8 mouse cellular contexts compared by ENCODE assay signal in genomic region chrX:8143750-8144149, GRCm38 (mm10). TPM values are rescaled to one million over a fixed set of nuclear protein-coding genes. Genes with fewer than 3 reads are reported as not detected.
A peak's percentile ranks its signal among the peaks of the same experiment; 100 is the strongest.
DNase-seq lines count a peak whose midpoint lies in the region; ATAC-seq and TF ChIP-seq lines count a peak whose summit lies in the region.

No protein-coding gene starts in this region.

- WGBS in neural tube, embryonic 11.5 days: 74% methylated on average over 7 of the region's 7 CpGs
- 57% methylated on average over 6 of the region's 7 CpGs for WGBS in embryonic facial prominence, embryonic 14.5 days
- WGBS in intestine, postnatal 0 days: 50% methylated on average over 7 of the region's 7 CpGs
- WGBS in midbrain, postnatal 0 days: 66% methylated on average over 7 of the region's 7 CpGs

- H3K27me3 ChIP-seq in neural tube, embryonic 11.5 days (ENCODE audit: control insufficient read depth, insufficient read depth, low read length): no peaks in the 10 kb centered on the region
- no peaks in the 10 kb centered on the region for H3K27me3 ChIP-seq in embryonic facial prominence, embryonic 14.5 days (replicated peaks; ENCODE audit: control insufficient read depth, insufficient read depth, low read length)
- H3K27me3 ChIP-seq in intestine, postnatal 0 days (replicated peaks; ENCODE audit: control insufficient read depth, insufficient read depth, low read length): no peaks in the 10 kb centered on the region
- H3K27me3 ChIP-seq in midbrain, postnatal 0 days (ENCODE audit: insufficient read depth, low read length): no peaks in the 10 kb centered on the region

- peaks cover 6% of the 10 kb centered on the region for H3K4me1 ChIP-seq in neural tube, embryonic 11.5 days (ENCODE audit: control insufficient read depth, insufficient read depth, low read length)
- H3K4me1 ChIP-seq in embryonic facial prominence, embryonic 14.5 days (ENCODE audit: control insufficient read depth, insufficient read depth, low read length): peaks cover 5% of the 10 kb centered on the region; the same call in 1 of the 2 replicates
- H3K4me1 ChIP-seq in intestine, postnatal 0 days (replicated peaks; ENCODE audit: control insufficient read depth, insufficient read depth, low read length): no peaks in the 10 kb centered on the region
- H3K4me1 ChIP-seq in midbrain, postnatal 0 days (ENCODE audit: insufficient read depth, low read length): peaks cover 4% of the 10 kb centered on the region; the same call in 1 of the 2 replicates

- DNase-seq in neural tube, embryonic 11.5 days (ENCODE audit: low spot score): no peak
- no peak for DNase-seq in neural tube, embryonic 10.5 days (ENCODE audit: extremely low spot score, low spot score)
- no peak for DNase-seq in embryonic facial prominence, embryonic 14.5 days (ENCODE audit: low spot score)
- no peak for DNase-seq in midbrain, postnatal 0 days (ENCODE audit: low spot score)
- no peak for DNase-seq in left cerebral cortex, postnatal 14 days (ENCODE audit: low spot score in 2 of 2)
- DNase-seq in right cerebral cortex, adult 18-20 months: no peak
- DNase-seq in lung, postnatal 10 days: no peak

- no peaks in the 10 kb centered on the region for H3K9me3 ChIP-seq in neural tube, embryonic 11.5 days (ENCODE audit: control insufficient read depth, low read length)
- no peaks in the 10 kb centered on the region for H3K9me3 ChIP-seq in embryonic facial prominence, embryonic 14.5 days (ENCODE audit: control insufficient read depth, low read length)
- H3K9me3 ChIP-seq in intestine, postnatal 0 days (ENCODE audit: control insufficient read depth): no peaks in the 10 kb centered on the region
- no peaks in the 10 kb centered on the region for H3K9me3 ChIP-seq in midbrain, postnatal 0 days (ENCODE audit: low read length)

- peak overlapping the region; percentile 58 for H3K4me3 ChIP-seq in neural tube, embryonic 11.5 days (ENCODE audit: low read depth, low read length)
- peak overlapping the region; percentile 63 for H3K4me3 ChIP-seq in embryonic facial prominence, embryonic 14.5 days (ENCODE audit: low read depth, low read length)
- no peak overlapping the region for H3K4me3 ChIP-seq in intestine, postnatal 0 days (ENCODE audit: low read depth, low read length)
- no peak overlapping the region; the same call in 1 of the 2 replicates for H3K4me3 ChIP-seq in midbrain, postnatal 0 days (ENCODE audit: low read depth, low read length)

- peaks cover 6% of the 10 kb centered on the region; the same call in 1 of the 2 replicates for H3K36me3 ChIP-seq in neural tube, embryonic 11.5 days (ENCODE audit: control insufficient read depth, insufficient read depth, low read length)
- peaks cover 42% of the 10 kb centered on the region for H3K36me3 ChIP-seq in embryonic facial prominence, embryonic 14.5 days (ENCODE audit: control insufficient read depth, insufficient read depth, low read length)
- peaks cover 16% of the 10 kb centered on the region for H3K36me3 ChIP-seq in intestine, postnatal 0 days (ENCODE audit: control insufficient read depth, insufficient read depth)
- 0 out of 2 replicates have a peak, but pooled peaks cover 6% of the 10 kb centered on the region for H3K36me3 ChIP-seq in midbrain, postnatal 0 days (ENCODE audit: insufficient read depth, low read length)

- H3K27ac ChIP-seq in neural tube, embryonic 11.5 days (ENCODE audit: low read depth, low read length): no peak overlapping the region
- no peak overlapping the region for H3K27ac ChIP-seq in embryonic facial prominence, embryonic 14.5 days (replicated peaks; ENCODE audit: low read depth, low read length)
- H3K27ac ChIP-seq in intestine, postnatal 0 days (ENCODE audit: low read depth, low read length): no peak overlapping the region
- H3K27ac ChIP-seq in midbrain, postnatal 0 days (ENCODE audit: low read depth, low read length): no peak overlapping the region

- no peak for TF ChIP-seq CTCF in intestine, postnatal 0 days (IDR thresholded peaks at IDR 0.05; ENCODE audit: low read depth)
- TF ChIP-seq CTCF in midbrain, postnatal 0 days (IDR thresholded peaks at IDR 0.05): no peak

- intact Hi-C loops in left cerebral cortex, postnatal 14 days (cut with DNase I): no loop called here

- peak overlapping the region; percentile 69 for H3K4me2 ChIP-seq in neural tube, embryonic 11.5 days (ENCODE audit: low read depth)
- H3K4me2 ChIP-seq in embryonic facial prominence, embryonic 14.5 days (ENCODE audit: low read depth, low read length): peak overlapping the region; percentile 65
- peak overlapping the region; percentile 61 for H3K4me2 ChIP-seq in intestine, postnatal 0 days (replicated peaks; ENCODE audit: low read depth)
- H3K4me2 ChIP-seq in midbrain, postnatal 0 days (ENCODE audit: low read depth, low read length, poor library complexity, severe bottlenecking): peak overlapping the region; percentile 51

- ATAC-seq in neural tube, embryonic 11.5 days (ENCODE audit: insufficient read depth, low FRiP score, low TSS enrichment): no peak
- no peak for ATAC-seq in embryonic facial prominence, embryonic 14.5 days (ENCODE audit: low read depth)
- no peak for ATAC-seq in intestine, postnatal 0 days
- ATAC-seq in midbrain, postnatal 0 days (ENCODE audit: low FRiP score): no peak

- peak overlapping the region; percentile 87 for H3K9ac ChIP-seq in neural tube, embryonic 11.5 days (ENCODE audit: low read length)
- peak overlapping the region; percentile 85 for H3K9ac ChIP-seq in embryonic facial prominence, embryonic 14.5 days (ENCODE audit: low read depth, low read length)
- no peak overlapping the region for H3K9ac ChIP-seq in intestine, postnatal 0 days (ENCODE audit: low read depth, low read length)
- 0 out of 2 replicates have a peak overlapping the region, but pooled peaks have one; percentile 50 for H3K9ac ChIP-seq in midbrain, postnatal 0 days (replicated peaks; ENCODE audit: low read length, poor library complexity, severe bottlenecking)

RNA-seq across cellular contexts. Expression of gene Rbm3, which starts 1.9 kb away (rescaled TPM):
- polyA plus RNA-seq in neural tube, embryonic 11.5 days (2014; fragmentation: Nextera tagmentation; extraction: Ambion mirVana): 400 and 423 TPM in 2 replicates
- polyA plus RNA-seq in embryonic facial prominence, embryonic 14.5 days (2014; fragmentation: Nextera tagmentation; extraction: Ambion mirVana): 420 and 489 TPM in 2 replicates
- polyA plus RNA-seq in intestine, postnatal 0 days (2015; fragmentation: Nextera tagmentation; extraction: Ambion mirVana): 591 and 623 TPM in 2 replicates
- total RNA-seq in midbrain, postnatal 0 days (2014; rRNA removed): 371 and 394 TPM in 2 replicates
- polyA plus RNA-seq in midbrain, postnatal 0 days (2015; fragmentation: Nextera tagmentation; extraction: Ambion mirVana): 429 and 432 TPM in 2 replicates
- 100 to 1,000 TPM; 198 to 216 TPM for total RNA-seq in left cerebral cortex, postnatal 14 days (2021)

RNA-seq across cellular contexts. Expression of gene Wdr13, which starts 11.1 kb away (rescaled TPM):
- polyA plus RNA-seq in neural tube, embryonic 11.5 days (2014; fragmentation: Nextera tagmentation; extraction: Ambion mirVana): 25.6 and 27.3 TPM in 2 replicates
- 19.3 and 21.8 TPM in 2 replicates for polyA plus RNA-seq in embryonic facial prominence, embryonic 14.5 days (2014; fragmentation: Nextera tagmentation; extraction: Ambion mirVana)
- 10.1 and 13.6 TPM in 2 replicates for polyA plus RNA-seq in intestine, postnatal 0 days (2015; fragmentation: Nextera tagmentation; extraction: Ambion mirVana)
- total RNA-seq in midbrain, postnatal 0 days (2014; rRNA removed): 324 and 337 TPM in 2 replicates
- polyA plus RNA-seq in midbrain, postnatal 0 days (2015; fragmentation: Nextera tagmentation; extraction: Ambion mirVana): 59.9 and 60.4 TPM in 2 replicates
- 100 to 1,000 TPM; 216 to 236 TPM for total RNA-seq in left cerebral cortex, postnatal 14 days (2021)

RNA-seq across cellular contexts. Expression of gene Tbc1d25, which starts 32.2 kb away (rescaled TPM):
- 13.5 and 14.8 TPM in 2 replicates for polyA plus RNA-seq in neural tube, embryonic 11.5 days (2014; fragmentation: Nextera tagmentation; extraction: Ambion mirVana)
- 13.0 and 13.3 TPM in 2 replicates for polyA plus RNA-seq in embryonic facial prominence, embryonic 14.5 days (2014; fragmentation: Nextera tagmentation; extraction: Ambion mirVana)
- polyA plus RNA-seq in intestine, postnatal 0 days (2015; fragmentation: Nextera tagmentation; extraction: Ambion mirVana): 4.0 and 4.5 TPM in 2 replicates
- 21.2 and 24.7 TPM in 2 replicates for total RNA-seq in midbrain, postnatal 0 days (2014; rRNA removed)
- 17.6 and 20.7 TPM in 2 replicates for polyA plus RNA-seq in midbrain, postnatal 0 days (2015; fragmentation: Nextera tagmentation; extraction: Ambion mirVana)
- 10 to 100 TPM; 15.7 to 16.3 TPM for total RNA-seq in left cerebral cortex, postnatal 14 days (2021)

RNA-seq across cellular contexts. Expression of gene Ebp, which starts 49.6 kb away (rescaled TPM):
- 34.5 and 34.9 TPM in 2 replicates for polyA plus RNA-seq in neural tube, embryonic 11.5 days (2014; fragmentation: Nextera tagmentation; extraction: Ambion mirVana)
- 31.4 and 31.9 TPM in 2 replicates for polyA plus RNA-seq in embryonic facial prominence, embryonic 14.5 days (2014; fragmentation: Nextera tagmentation; extraction: Ambion mirVana)
- 67.1 and 73.3 TPM in 2 replicates for polyA plus RNA-seq in intestine, postnatal 0 days (2015; fragmentation: Nextera tagmentation; extraction: Ambion mirVana)
- total RNA-seq in midbrain, postnatal 0 days (2014; rRNA removed): 24.7 and 26.6 TPM in 2 replicates
- 22.9 and 26.9 TPM in 2 replicates for polyA plus RNA-seq in midbrain, postnatal 0 days (2015; fragmentation: Nextera tagmentation; extraction: Ambion mirVana)
- 10 to 100 TPM; 31.7 to 33.3 TPM for total RNA-seq in left cerebral cortex, postnatal 14 days (2021)

RNA-seq across cellular contexts. Expression of gene Was, which starts 53.5 kb away (rescaled TPM):
- 0.19 and 0.32 TPM in 2 replicates for polyA plus RNA-seq in neural tube, embryonic 11.5 days (2014; fragmentation: Nextera tagmentation; extraction: Ambion mirVana)
- polyA plus RNA-seq in embryonic facial prominence, embryonic 14.5 days (2014; fragmentation: Nextera tagmentation; extraction: Ambion mirVana): 0.97 and 1.0 TPM in 2 replicates
- 0.34 and 0.48 TPM in 2 replicates for polyA plus RNA-seq in intestine, postnatal 0 days (2015; fragmentation: Nextera tagmentation; extraction: Ambion mirVana)
- total RNA-seq in midbrain, postnatal 0 days (2014; rRNA removed): 0.52 and 0.60 TPM in 2 replicates
- polyA plus RNA-seq in midbrain, postnatal 0 days (2015; fragmentation: Nextera tagmentation; extraction: Ambion mirVana): 0.15 and 0.30 TPM in 2 replicates
- 1 to 10 TPM; 1.1 to 2.9 TPM for total RNA-seq in left cerebral cortex, postnatal 14 days (2021)

Comparison
In these comparisons a context has a peak if more than half of its experiments do, and no peak if none do; other contexts are left out.
1. H3K4me3 ChIP-seq: peak in neural tube, embryonic 11.5 days (single experiment) and embryonic facial prominence, embryonic 14.5 days (single experiment); none in intestine, postnatal 0 days (single experiment) and midbrain, postnatal 0 days (single experiment).
2. Peak in every context shown above with its lines, with median percentiles within 50 percentile points of each other: H3K4me2 ChIP-seq.